Mouse (Mus musculus): ENCODE data around the gene Pbdc1.

DNA sequence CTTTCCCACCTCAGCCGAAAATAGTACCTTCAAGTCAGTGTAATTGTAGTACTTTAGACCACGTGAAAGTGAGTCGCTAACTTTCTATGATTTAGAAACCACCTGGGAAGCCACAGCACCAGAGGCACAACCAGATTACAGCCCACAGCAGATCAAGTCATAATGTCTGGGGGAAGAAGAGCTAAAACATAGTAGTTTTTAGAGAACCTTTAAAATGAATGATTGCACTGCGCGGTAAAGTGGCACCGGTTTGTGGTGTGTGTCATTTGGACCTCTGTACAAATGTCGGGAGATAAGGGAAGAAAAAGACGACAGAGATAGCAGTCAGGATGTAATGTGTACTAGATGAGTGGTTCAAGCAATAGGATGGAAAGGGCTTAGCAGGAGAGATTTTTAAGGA lies 540 bp downstream of the Pbdc1 start:
- TF ChIP-seq GATA1 (IDR thresholded peaks at IDR 0.05; ENCODE audit: borderline replicate concordance, low read length), result no peak
- no peak for TF ChIP-seq FLI1 (IDR thresholded peaks at IDR 0.05; ENCODE audit: low read length)
